Mouse (Mus musculus): ENCODE results near the gene Oas2.
"Not testable (repeated sequence)": the region's sequence is repeated elsewhere in the genome, so short reads cannot be mapped to it uniquely, and the experiment has no call there.

Gene Oas2

DNA sequence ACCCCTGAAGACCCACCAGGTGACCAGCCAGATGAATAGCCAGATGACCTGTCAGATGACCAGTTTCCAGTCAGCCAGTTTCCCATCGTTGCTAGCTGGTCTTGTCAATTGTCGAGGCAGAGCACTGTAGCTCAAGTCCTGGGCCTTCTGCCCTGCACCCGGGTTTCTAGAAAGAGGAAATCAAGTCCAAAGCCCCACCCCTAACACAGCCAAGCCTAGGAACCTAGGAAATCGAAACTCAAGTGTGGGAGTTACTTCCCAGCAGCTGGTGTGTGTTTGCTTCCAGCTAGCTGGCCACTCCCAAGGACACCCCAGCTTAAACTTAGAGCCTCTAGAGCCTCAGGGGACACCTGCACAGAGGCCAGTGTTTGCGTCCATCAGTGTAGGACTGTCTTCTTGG, at the start of gene Oas2:
Oas2 (minus strand) TSS at position 166 of the 400 bp plus-strand sequence.
- DNase-seq (ENCODE audit: inconsistent ontology term), result no peak

- not testable (repeated sequence) for DNase-seq (ENCODE audit: inconsistent ontology term)
Observed at GRCm38 (mm10) chr5:120798943-120799342, 49.3 kb upstream of the Oas2 start.

DNA sequence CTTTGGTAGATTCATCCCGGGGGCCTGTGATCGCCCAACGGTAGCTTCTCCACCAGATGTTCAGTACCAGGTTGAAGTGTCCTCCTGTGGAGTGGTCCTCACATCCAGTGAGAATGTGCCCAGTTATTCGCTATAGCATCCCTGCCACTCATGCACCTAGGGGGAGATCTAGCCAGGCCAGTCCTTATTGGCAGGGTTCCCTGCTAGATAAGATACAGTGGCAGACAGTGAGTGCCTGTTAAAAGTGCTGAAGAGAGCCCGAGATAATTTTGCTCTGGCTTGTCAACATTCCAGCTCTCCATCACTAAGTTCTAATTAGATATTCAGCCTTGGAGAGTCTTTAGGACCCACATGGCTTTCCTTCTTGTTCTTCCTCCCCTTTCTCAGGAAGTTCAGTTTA, 48.5 kb upstream of the Oas2 start:
- not testable (repeated sequence) for DNase-seq (ENCODE audit: inconsistent ontology term)

DNA sequence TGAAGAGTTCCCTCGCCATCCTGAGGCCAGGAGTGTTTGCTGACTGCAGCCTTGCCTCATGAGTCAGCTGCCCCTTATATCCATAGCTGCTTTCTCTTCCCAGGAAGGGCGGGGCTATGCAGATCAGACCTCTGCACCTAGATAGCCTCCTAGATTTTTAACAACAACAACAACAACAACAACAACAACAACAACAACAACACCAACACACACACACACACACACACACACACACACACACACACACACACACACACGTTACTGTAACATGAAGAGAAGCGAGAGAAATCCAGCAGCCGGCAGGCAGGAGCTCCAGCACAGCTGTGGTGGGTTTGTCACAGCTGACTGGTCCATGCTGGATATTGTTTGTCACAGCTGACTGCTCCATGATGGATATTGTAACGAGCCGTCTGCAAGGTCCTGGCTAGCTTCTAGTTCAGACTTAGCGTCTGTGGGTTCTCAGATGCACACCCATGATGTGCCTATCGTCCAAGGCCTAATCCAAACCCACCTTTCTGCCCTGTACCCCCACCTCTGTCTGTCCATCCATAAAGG, 45.9 kb upstream of the Oas2 start, which contains the start of gene Oas1e:
Oas1e (minus strand) TSS at position 51 of the 555 bp plus-strand sequence.
- not testable (repeated sequence) for DNase-seq (ENCODE audit: inconsistent ontology term)

DNA sequence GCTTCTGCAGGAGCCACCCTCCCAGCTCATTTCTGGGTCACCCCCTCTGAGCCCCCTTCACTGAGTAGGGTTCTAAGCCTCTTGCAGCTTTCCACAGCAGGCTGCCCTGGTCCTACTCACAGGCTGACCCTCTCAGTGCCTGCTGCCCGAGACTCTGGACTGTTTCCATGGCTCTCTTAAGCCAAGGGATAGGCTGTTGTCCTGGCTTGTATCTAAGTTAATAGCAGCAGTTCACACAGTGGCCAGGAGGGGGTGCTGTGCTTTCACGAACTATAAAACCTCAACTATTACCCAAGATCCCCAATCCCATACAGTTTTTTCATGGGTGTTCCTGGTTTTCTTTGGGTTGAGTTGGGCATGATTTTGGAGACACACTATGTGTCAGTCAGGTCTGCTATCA, 43.4 kb upstream of the Oas2 start:
- DNase-seq (ENCODE audit: inconsistent ontology term), result no peak

GRCm38 (mm10) chr5:120787042-120787441, 37.4 kb upstream of the Oas2 start:
- DNase-seq (ENCODE audit: inconsistent ontology term), result no peak

DNA sequence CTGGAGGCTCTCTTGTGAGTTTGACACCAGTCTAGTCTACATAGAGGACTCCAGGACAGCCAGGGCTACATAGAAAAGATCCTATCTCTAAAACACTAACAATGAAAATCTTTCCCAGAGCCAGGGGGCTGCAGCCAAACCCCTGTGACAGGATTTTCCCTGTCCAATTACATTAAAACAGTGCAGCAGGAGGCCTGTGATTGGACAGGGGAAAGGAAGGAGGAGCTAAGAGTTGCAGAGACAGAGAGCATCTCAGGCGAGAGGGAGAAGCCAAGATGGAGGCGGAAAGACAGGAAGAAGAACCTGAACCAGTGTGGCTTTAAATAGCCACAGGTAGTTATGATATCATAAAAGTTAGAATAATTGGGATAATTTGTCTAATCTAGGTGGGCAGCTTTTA, 32.8 kb upstream of the Oas2 start:
- no peak for DNase-seq (ENCODE audit: inconsistent ontology term)

- no peak for DNase-seq (ENCODE audit: inconsistent ontology term)
Observed at GRCm38 (mm10) chr5:120781646-120782045, 32.0 kb upstream of the Oas2 start.

DNA sequence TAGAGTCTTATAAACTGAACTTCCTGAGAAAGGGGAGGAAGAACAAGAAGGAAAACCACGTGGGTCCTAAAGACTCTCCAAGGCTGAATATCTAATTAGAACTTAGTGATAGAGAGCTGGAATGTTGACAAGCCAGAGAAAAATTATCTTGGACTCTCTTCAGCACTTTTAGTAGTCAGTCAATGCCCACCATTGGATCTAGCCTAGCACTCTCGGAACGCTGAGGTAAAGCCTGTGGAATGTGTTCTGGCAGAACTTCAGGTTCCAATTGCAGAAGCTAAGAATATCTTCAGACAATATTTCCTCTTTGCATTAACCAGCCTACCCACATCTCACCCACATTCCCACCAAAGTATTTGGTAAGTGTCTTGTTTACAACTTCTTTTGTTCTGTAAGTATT, 30.3 kb upstream of the Oas2 start:
- peak; percentile 77 for DNase-seq (ENCODE audit: inconsistent ontology term)

DNA sequence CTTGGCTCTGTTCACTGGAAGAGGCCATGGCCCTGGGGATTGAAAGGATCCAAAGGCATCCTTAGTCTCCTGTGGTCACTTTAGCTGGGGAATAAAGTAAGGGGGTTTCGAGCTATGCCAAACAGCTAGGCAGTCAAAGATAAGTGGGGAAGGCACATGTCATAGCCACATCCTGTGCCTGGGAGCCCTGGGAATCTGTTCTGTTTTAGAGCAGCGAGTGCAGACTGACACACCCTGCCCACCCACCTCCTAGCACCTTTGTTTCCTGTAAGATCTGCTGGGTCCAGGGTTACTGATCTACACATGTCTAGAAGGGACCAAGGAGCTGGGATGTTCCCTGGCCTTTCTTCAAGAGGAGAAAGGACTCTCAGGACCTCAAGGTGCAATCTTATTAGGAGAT, 29.3 kb upstream of the Oas2 start:
- DNase-seq (ENCODE audit: inconsistent ontology term), result no peak

DNA sequence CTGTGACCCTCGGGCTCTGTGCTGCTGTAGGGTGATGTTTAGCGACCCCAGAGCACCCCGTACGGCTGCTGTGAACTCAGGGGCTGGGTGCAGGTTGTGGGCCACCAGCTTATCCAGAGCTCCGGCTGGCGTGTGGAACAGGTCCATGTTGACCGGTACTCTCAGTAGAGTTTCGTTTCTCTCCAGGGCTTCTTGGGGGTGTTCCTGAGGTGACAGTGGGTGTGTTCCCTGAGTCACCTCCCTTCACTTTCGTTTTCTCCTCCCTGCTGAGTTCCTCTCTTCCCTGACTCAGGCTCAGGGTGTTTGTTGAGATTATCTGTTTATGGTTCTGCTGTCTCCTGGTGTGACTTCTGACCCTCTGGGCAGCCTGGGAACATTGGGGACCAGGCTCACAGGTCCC, 27.8 kb upstream of the Oas2 start, which contains the start of gene Oas3:
Oas3 (minus strand) TSS at position 184 of the 400 bp plus-strand sequence.
- DNase-seq (ENCODE audit: inconsistent ontology term), result no peak

- no peak for DNase-seq (ENCODE audit: inconsistent ontology term)
Observed at GRCm38 (mm10) chr5:120776801-120777200, 27.1 kb upstream of the Oas2 start.

DNA sequence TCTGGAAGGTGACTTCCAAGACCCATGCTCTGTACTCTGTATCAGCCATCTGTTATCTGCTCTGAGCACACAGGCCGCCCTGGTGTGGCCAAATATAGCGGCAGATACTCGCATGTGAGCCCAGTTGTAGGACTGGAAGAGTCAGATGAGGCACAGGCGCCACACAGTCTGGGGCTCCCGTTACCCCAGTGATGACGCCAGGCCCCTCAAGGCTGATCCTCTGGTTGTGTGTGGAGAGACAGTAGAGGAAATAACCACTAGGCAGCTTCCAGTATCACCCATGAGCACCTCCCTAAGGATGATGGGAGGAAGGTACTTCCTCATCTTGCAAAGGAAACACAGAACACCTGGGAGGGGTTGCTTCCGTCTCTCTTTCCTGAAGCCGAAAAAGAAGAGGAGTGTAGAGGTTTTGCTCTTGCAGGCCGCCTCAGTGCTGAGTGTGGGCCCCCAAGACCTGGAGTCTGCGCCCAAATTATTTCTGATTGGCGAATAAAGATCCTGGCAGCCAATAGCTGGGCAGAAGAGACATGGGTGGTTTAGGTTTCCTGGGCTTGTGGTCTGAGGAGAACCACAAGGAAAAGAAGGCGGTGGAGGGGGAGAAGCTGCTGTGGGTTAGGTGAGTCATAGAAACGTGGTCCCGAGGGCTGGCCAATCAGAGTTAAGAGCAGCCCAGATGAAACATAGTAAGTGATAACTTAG, 25.8 kb upstream of the Oas2 start:
- DNase-seq (ENCODE audit: inconsistent ontology term), result no peak

DNA sequence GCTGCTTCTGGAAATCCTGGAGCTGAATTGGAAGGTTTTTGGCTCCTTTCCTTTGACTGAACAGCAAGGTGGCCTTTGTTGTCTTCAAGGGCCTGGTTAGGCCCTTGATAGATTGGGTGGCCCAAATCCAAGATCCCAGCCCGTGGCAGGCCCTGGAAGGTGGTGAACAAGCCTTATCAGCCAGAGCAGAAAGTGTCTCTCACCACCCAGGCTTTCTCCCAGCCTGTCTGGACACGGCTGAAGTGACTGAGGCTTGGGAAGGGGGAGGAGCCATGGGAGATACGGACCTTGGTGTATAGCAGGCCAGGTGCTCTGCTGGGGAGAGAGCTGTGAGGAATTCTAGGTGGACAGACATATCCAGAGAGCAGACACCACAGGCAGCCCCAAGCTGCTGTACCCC, 19.7 kb upstream of the Oas2 start:
- DNase-seq (ENCODE audit: inconsistent ontology term), result no peak

DNA sequence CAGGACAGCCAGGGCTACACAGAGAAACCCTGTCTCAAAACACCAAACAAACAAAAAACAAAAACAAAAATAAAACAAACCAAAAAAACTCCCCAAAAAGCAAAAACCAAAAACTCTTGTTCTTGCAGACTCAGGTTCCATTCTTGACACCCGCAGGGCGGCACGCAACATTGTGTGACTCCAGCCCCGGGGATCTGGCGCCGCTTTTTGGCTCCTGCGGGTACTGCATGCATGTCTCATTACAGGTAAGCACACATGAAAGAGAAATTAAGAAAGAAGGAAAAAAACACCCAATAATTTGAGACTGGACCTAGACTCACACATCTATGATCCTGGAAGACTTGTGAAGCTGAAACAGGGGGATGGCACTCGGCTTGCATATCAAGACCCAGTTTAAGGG, 15.4 kb upstream of the Oas2 start:
- DNase-seq (ENCODE audit: inconsistent ontology term), result no peak

GRCm38 (mm10) chr5:120761901-120762300, 12.2 kb upstream of the Oas2 start:
- no peak for DNase-seq (ENCODE audit: inconsistent ontology term)

- no peak for DNase-seq (ENCODE audit: inconsistent ontology term)
Observed at GRCm38 (mm10) chr5:120754215-120754614, 4.6 kb upstream of the Oas2 start.

GRCm38 (mm10) chr5:120752786-120753185, 3.1 kb upstream of the Oas2 start:
- DNase-seq (ENCODE audit: inconsistent ontology term), result no peak

GRCm38 (mm10) chr5:120751206-120751605, 1.6 kb upstream of the Oas2 start:
- no peak for DNase-seq (ENCODE audit: inconsistent ontology term)

GRCm38 (mm10) chr5:120746451-120746850, 3.2 kb downstream of the Oas2 start:
- DNase-seq (ENCODE audit: inconsistent ontology term), result no peak

- DNase-seq (ENCODE audit: inconsistent ontology term), result no peak
Observed at GRCm38 (mm10) chr5:120742125-120742524, 7.5 kb downstream of the Oas2 start.

GRCm38 (mm10) chr5:120734380-120734990, 15.2 kb downstream of the Oas2 start:
- DNase-seq (ENCODE audit: inconsistent ontology term), result peak; percentile 93

DNA sequence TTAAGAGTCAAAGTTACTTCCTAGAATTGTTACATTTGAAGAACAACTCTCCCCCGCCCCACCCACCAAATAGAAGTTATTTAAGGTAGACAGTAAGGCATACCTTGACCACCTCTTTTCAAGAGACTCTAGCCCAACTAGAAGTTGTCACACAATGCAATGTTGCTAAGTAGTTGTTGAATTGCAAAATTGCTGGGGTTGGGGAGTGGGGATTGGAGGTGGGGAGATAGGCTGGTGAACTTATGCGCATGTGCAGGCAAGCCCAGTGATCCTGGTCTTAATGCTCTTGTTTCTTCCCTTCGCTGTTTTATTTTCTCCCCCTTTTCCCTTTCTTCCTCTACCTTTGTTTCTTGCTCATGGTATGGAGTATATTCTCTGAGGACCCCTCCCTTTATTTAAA, 16.0 kb downstream of the Oas2 start:
- no peak for DNase-seq (ENCODE audit: inconsistent ontology term)

Data from Muller cell, postnatal 12 days (primary cell).